Mouse (Mus musculus): ENCODE data around the gene Gm11937.

Gm11937 gene

GRCm38 (mm10) chr11:99581564-99581963 lies 28.4 kb downstream of the Gm11937 start:
- DNase-seq (ENCODE audit: low spot score), result no peak

GRCm38 (mm10) chr11:99581051-99581450 lies 28.9 kb downstream of the Gm11937 start:
- no peak for DNase-seq (ENCODE audit: low spot score)

GRCm38 (mm10) chr11:99580636-99581035 lies 29.4 kb downstream of the Gm11937 start, which contains the start of gene Krtap1-5:
TSS of gene Krtap1-5 (minus strand) at chr11:99581016.
- DNase-seq (ENCODE audit: low spot score), result no peak

- no peak for DNase-seq (ENCODE audit: low spot score)
Measured at GRCm38 (mm10) chr11:99574106-99574505, 35.9 kb downstream of the Gm11937 start.

- no peak for DNase-seq (ENCODE audit: low spot score)
Measured at GRCm38 (mm10) chr11:99573164-99573563, 36.8 kb downstream of the Gm11937 start.

- no peak for DNase-seq (ENCODE audit: low spot score)
Measured at GRCm38 (mm10) chr11:99566530-99566929, 43.5 kb downstream of the Gm11937 start, which contains the start of gene Krtap3-1. TSS of gene Krtap3-1 (minus strand) at chr11:99566630.

- no peak for DNase-seq (ENCODE audit: low spot score)
Measured at GRCm38 (mm10) chr11:99562580-99562979, 47.4 kb downstream of the Gm11937 start.
